Mouse (Mus musculus): ENCODE results near the gene Mid1. TPM values are rescaled to one million over a fixed set of nuclear protein-coding genes. Genes with fewer than 3 reads are reported as not detected.
"Not testable (repeated sequence)": the region's sequence is repeated elsewhere in the genome, so short reads cannot be mapped to it uniquely, and the experiment has no call there.

Mid1 gene
- polyA plus RNA-seq, 1 experiment from 2014 or later, result 6.9 TPM

DNA sequence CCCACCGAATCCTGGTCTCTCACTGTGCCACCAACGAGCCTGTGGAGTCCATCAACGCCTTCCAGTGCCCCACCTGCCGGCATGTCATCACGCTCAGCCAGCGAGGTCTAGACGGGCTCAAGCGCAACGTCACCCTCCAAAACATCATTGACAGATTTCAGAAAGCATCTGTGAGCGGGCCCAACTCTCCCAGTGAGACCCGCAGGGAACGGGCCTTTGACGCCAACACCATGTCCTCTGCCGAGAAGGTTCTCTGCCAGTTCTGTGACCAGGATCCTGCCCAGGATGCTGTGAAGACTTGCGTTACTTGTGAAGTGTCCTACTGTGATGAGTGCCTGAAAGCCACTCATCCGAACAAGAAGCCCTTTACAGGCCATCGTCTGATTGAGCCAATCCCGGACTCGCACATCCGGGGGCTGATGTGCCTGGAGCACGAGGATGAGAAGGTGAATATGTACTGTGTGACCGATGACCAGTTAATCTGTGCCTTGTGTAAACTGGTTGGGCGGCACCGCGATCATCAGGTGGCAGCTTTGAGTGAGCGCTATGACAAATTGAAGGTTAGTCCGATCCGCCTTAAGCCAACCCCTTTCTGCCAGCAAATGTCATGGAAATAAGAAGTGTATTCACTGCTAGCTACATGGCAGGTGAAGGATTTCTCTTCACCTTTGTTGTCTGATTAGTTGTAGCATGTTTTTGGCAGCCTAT, 242.3 kb downstream of the Mid1 start:
- H3K4me1 ChIP-seq (ENCODE audit: insufficient read depth, low read length), result no peaks in the 10 kb centered on the region
- no peak overlapping the region for H3K4me3 ChIP-seq (ENCODE audit: low read length)
- H3K27me3 ChIP-seq (ENCODE audit: insufficient read depth, low read length), result peaks cover 7% of the 10 kb centered on the region; the same call in 1 of the 2 replicates
- H3K27ac ChIP-seq (ENCODE audit: low read length), result no peak overlapping the region
- no peak overlapping the region for H3K9ac ChIP-seq (replicated peaks; ENCODE audit: low read length)
- ATAC-seq (ENCODE audit: low FRiP score, low TSS enrichment), result no peak
- 0 out of 2 replicates have a peak, but pooled peaks cover 3% of the 10 kb centered on the region for H3K36me3 ChIP-seq (ENCODE audit: insufficient read depth, low read length)
- WGBS, result 87% methylated on average over 28 of the region's 28 CpGs
- no peaks in the 10 kb centered on the region for H3K9me3 ChIP-seq (ENCODE audit: low read length)
- no peak overlapping the region for H3K4me2 ChIP-seq (replicated peaks; ENCODE audit: low read depth, low read length)

- H3K9me3 ChIP-seq (ENCODE audit: low read length), result no peaks in the 10 kb centered on the region
- H3K27ac ChIP-seq (ENCODE audit: low read length), result no peak overlapping the region
- 70% methylated on average over 2 of the region's 2 CpGs for WGBS
- 0 out of 2 replicates have a peak, but pooled peaks cover 3% of the 10 kb centered on the region for H3K36me3 ChIP-seq (ENCODE audit: insufficient read depth, low read length)
- H3K4me3 ChIP-seq (ENCODE audit: low read length), result no peak overlapping the region
- no peak overlapping the region for H3K9ac ChIP-seq (replicated peaks; ENCODE audit: low read length)
- no peaks in the 10 kb centered on the region for H3K4me1 ChIP-seq (ENCODE audit: insufficient read depth, low read length)
- ATAC-seq (ENCODE audit: low FRiP score, low TSS enrichment), result no peak
- H3K27me3 ChIP-seq (ENCODE audit: insufficient read depth, low read length), result peaks cover 11% of the 10 kb centered on the region
- H3K4me2 ChIP-seq (replicated peaks; ENCODE audit: low read depth, low read length), result no peak overlapping the region
Observed at GRCm38 (mm10) chrX:169930868-169931267, 245.9 kb downstream of the Mid1 start.

DNA sequence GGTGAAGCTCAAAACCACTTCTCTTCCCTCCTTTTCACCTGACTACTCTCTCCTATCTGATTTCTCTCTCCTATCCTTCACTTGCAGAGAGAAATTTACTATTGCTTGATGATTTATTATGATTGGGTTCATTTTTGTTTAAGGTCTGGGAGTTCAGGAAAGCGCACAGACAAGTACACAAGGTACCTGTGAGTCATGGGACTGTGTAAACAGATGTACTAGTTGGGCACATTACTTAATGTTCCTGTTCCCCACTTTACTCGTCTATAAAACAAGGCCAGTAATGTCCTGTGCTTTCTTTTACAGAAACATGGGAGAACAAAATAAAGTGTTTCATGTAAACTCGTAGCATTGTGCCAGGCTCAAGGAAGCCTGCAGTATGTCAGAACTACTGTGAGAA, 248.2 kb downstream of the Mid1 start:
- ATAC-seq (ENCODE audit: low FRiP score, low TSS enrichment), result no peak
- no peaks in the 10 kb centered on the region for H3K36me3 ChIP-seq (ENCODE audit: insufficient read depth, low read length)
- H3K4me2 ChIP-seq (replicated peaks; ENCODE audit: low read depth, low read length), result no peak overlapping the region
- WGBS, result 57% methylated on average over 3 of the region's 3 CpGs
- H3K9ac ChIP-seq (replicated peaks; ENCODE audit: low read length), result no peak overlapping the region
- H3K27me3 ChIP-seq (ENCODE audit: insufficient read depth, low read length), result peaks cover 18% of the 10 kb centered on the region
- no peak overlapping the region for H3K27ac ChIP-seq (ENCODE audit: low read length)
- no peaks in the 10 kb centered on the region for H3K9me3 ChIP-seq (ENCODE audit: low read length)
- no peaks in the 10 kb centered on the region for H3K4me1 ChIP-seq (ENCODE audit: insufficient read depth, low read length)
- H3K4me3 ChIP-seq (ENCODE audit: low read length), result no peak overlapping the region

DNA sequence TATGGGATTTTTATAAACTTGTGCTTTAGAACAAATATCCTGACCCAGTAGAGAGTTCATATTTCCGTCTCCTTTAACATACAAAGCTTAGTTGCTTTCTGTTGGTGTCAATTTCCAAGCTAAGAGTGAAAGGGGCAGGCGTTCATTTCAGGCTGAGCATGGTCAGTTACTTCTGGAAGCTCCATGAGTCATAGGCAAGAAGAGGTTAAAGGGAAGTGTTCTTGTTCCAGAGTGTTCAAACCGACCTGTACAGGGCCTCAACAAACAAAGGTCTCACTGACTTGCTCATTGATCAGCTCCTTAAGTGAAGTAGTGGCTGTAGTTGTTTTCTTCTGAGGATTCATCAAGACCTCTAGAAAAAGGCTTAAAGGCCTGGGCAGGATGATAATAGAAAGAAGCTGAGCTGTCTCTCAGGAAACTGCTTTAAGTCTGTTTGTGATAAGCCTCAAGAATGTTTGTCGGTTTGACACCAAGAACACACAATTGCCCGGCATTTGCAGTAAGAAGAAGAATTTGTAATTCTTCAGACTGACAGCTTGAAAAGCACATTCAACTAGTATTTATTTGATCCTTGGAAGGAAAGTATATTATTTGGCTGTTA, 252.2 kb downstream of the Mid1 start:
- 51% methylated on average over 5 of the region's 5 CpGs for WGBS
- no peaks in the 10 kb centered on the region for H3K9me3 ChIP-seq (ENCODE audit: low read length)
- H3K4me3 ChIP-seq (ENCODE audit: low read length), result no peak overlapping the region
- no peak overlapping the region for H3K27ac ChIP-seq (ENCODE audit: low read length)
- H3K9ac ChIP-seq (replicated peaks; ENCODE audit: low read length), result no peak overlapping the region
- H3K27me3 ChIP-seq (ENCODE audit: insufficient read depth, low read length), result peaks cover 15% of the 10 kb centered on the region
- no peak for ATAC-seq (ENCODE audit: low FRiP score, low TSS enrichment)
- H3K4me1 ChIP-seq (ENCODE audit: insufficient read depth, low read length), result no peaks in the 10 kb centered on the region
- H3K4me2 ChIP-seq (replicated peaks; ENCODE audit: low read depth, low read length), result no peak overlapping the region
- no peaks in the 10 kb centered on the region for H3K36me3 ChIP-seq (ENCODE audit: insufficient read depth, low read length)

GRCm38 (mm10) chrX:169940531-169940930, 255.5 kb downstream of the Mid1 start:
- Histone ChIP-seq H3K9me3 (ENCODE audit: low read length) (no peaks in the 10 kb centered on the region), H3K27ac (ENCODE audit: low read length) (no peak overlapping the region), H3K27me3 (ENCODE audit: insufficient read depth, low read length) (peaks cover 7% of the 10 kb centered on the region; the same call in 1 of the 2 replicates), H3K36me3 (ENCODE audit: insufficient read depth, low read length) (no peaks in the 10 kb centered on the region), H3K4me2 (replicated peaks; ENCODE audit: low read depth, low read length) (no peak overlapping the region), H3K4me3 (ENCODE audit: low read length) (no peak overlapping the region), H3K9ac (replicated peaks; ENCODE audit: low read length) (no peak overlapping the region), H3K4me1 (ENCODE audit: insufficient read depth, low read length) (no peaks in the 10 kb centered on the region)
- ATAC-seq (ENCODE audit: low FRiP score, low TSS enrichment), result no peak
- 86% methylated on average over 4 of the region's 4 CpGs for WGBS

GRCm38 (mm10) chrX:169950596-169950995, 265.6 kb downstream of the Mid1 start:
- H3K9me3 ChIP-seq (ENCODE audit: low read length), result no peaks in the 10 kb centered on the region
- 81% methylated on average over 1 of the region's 1 CpGs for WGBS
- no peaks in the 10 kb centered on the region for H3K36me3 ChIP-seq (ENCODE audit: insufficient read depth, low read length)
- no peak overlapping the region for H3K27ac ChIP-seq (ENCODE audit: low read length)
- no peak overlapping the region for H3K9ac ChIP-seq (replicated peaks; ENCODE audit: low read length)
- no peak overlapping the region for H3K4me3 ChIP-seq (ENCODE audit: low read length)
- H3K27me3 ChIP-seq (ENCODE audit: insufficient read depth, low read length), result no peaks in the 10 kb centered on the region; the same call in 1 of the 2 replicates
- ATAC-seq (ENCODE audit: low FRiP score, low TSS enrichment), result no peak
- H3K4me1 ChIP-seq (ENCODE audit: insufficient read depth, low read length), result no peaks in the 10 kb centered on the region
- no peak overlapping the region for H3K4me2 ChIP-seq (replicated peaks; ENCODE audit: low read depth, low read length)

DNA sequence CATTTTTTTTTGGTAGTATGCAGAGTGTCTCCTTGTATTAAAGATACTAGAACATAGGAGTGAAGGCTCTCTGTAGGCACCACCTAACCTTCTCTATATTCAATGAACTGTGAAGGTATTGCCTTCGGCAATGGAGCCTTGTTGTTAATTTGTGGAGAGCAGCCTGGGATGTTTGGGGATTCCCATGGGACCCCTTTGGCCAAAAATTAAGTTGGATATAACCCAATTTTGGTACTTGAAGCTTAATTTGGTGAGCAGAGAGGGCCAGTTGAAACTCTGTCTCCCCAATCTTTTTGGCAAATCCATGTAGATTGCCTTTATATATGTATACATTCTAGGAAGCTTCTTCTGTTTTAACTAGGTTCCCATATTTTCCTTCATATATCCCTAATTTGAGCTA, 284.3 kb downstream of the Mid1 start:
- Histone ChIP-seq H3K4me1 (ENCODE audit: insufficient read depth, low read length) (no peaks in the 10 kb centered on the region), H3K27ac (ENCODE audit: low read length) (no peak overlapping the region), H3K9me3 (ENCODE audit: low read length) (no peaks in the 10 kb centered on the region), H3K27me3 (ENCODE audit: insufficient read depth, low read length) (no peaks in the 10 kb centered on the region), H3K36me3 (ENCODE audit: insufficient read depth, low read length) (peaks cover 11% of the 10 kb centered on the region), H3K9ac (replicated peaks; ENCODE audit: low read length) (no peak overlapping the region), H3K4me2 (replicated peaks; ENCODE audit: low read depth, low read length) (no peak overlapping the region), H3K4me3 (ENCODE audit: low read length) (no peak overlapping the region)
- WGBS, result 84% methylated on average over 1 of the region's 1 CpGs
- no peak for ATAC-seq (ENCODE audit: low FRiP score, low TSS enrichment)

GRCm38 (mm10) chrX:169969765-169970164, 284.8 kb downstream of the Mid1 start:
- H3K4me2 ChIP-seq (replicated peaks; ENCODE audit: low read depth, low read length); H3K27me3 ChIP-seq (ENCODE audit: insufficient read depth, low read length); H3K4me3 ChIP-seq (ENCODE audit: low read length); H3K27ac ChIP-seq (ENCODE audit: low read length); H3K9ac ChIP-seq (replicated peaks; ENCODE audit: low read length); ATAC-seq (ENCODE audit: low FRiP score, low TSS enrichment); H3K4me1 ChIP-seq (ENCODE audit: insufficient read depth, low read length); H3K9me3 ChIP-seq (ENCODE audit: low read length): not testable (repeated sequence)
- WGBS, result 89% methylated on average over 3 of the region's 3 CpGs
- peaks cover 11% of the 10 kb centered on the region for H3K36me3 ChIP-seq (ENCODE audit: insufficient read depth, low read length)

DNA sequence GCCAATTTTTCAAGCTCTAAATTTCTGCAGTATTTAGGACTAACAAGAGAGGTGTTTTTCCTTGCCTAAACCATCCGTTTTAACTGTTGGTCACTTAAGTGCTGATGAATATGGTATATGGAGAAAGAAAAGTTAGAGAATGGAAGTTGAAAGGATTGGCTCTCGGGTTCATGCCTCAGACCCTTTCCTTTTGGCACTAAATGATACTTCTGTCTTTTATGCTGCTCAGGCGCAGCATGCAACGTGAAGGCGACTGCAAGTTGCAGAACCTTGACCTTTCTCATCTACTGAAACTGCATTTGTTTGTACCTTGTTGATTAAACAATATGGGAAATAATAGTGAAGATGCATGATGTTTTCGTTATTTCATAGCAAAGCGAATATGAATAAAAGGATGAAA, 285.5 kb downstream of the Mid1 start:
- H3K9ac ChIP-seq (replicated peaks; ENCODE audit: low read length); H3K9me3 ChIP-seq (ENCODE audit: low read length); H3K27ac ChIP-seq (ENCODE audit: low read length); H3K4me3 ChIP-seq (ENCODE audit: low read length); ATAC-seq (ENCODE audit: low FRiP score, low TSS enrichment); H3K4me1 ChIP-seq (ENCODE audit: insufficient read depth, low read length); H3K4me2 ChIP-seq (replicated peaks; ENCODE audit: low read depth, low read length); H3K27me3 ChIP-seq (ENCODE audit: insufficient read depth, low read length): not testable (repeated sequence)
- H3K36me3 ChIP-seq (ENCODE audit: insufficient read depth, low read length), result peaks cover 11% of the 10 kb centered on the region
- WGBS, result 89% methylated on average over 7 of the region's 7 CpGs

- not testable (repeated sequence) for H3K9me3 ChIP-seq (ENCODE audit: low read length); H3K4me1 ChIP-seq (ENCODE audit: insufficient read depth, low read length); H3K27ac ChIP-seq (ENCODE audit: low read length); H3K4me3 ChIP-seq (ENCODE audit: low read length); H3K27me3 ChIP-seq (ENCODE audit: insufficient read depth, low read length); H3K9ac ChIP-seq (replicated peaks; ENCODE audit: low read length); ATAC-seq (ENCODE audit: low FRiP score, low TSS enrichment); H3K4me2 ChIP-seq (replicated peaks; ENCODE audit: low read depth, low read length)
- peaks cover 11% of the 10 kb centered on the region for H3K36me3 ChIP-seq (ENCODE audit: insufficient read depth, low read length)
- 90% methylated on average over 6 of the region's 6 CpGs for whole genome bisulfite sequencing
Observed at GRCm38 (mm10) chrX:169971562-169971961, 286.6 kb downstream of the Mid1 start.

All from kidney, embryonic 16.5 days (tissue).